Comparison of ENCODE assay signal across 10 mouse cellular contexts in genomic region chr7:121840810-121841209, GRCm38 (mm10). TPM values are rescaled to one million over a fixed set of nuclear protein-coding genes. Genes with fewer than 3 reads are reported as not detected.
DNase-seq lines count a peak whose midpoint lies in the region; ATAC-seq and TF ChIP-seq lines count a peak whose summit lies in the region.
"Had no signal": no experiment of that assay in that cellular context is flagged by ENCODE, and none has a peak within 500 bp of the region (broad histone marks: within the 10 kb centered on the region; RNA-seq: fewer than 3 reads in every experiment).

No protein-coding gene starts in this region.

- DNase-seq in urinary bladder, postnatal 14 days (ENCODE audit: low spot score), result peak; percentile 78
- no peak for DNase-seq in urinary bladder, adult 2 months (ENCODE audit: low spot score)
- peak; percentile 75 for DNase-seq in gonadal fat pad, adult 2 months (ENCODE audit: low read depth)
- peak; percentile 50 to 55 for DNase-seq in layer of hippocampus, adult 2 months (ENCODE audit: low spot score in 2 of 2)
- DNase-seq in kidney, postnatal 4 days, result no peak
- DNase-seq in lung, postnatal 4 days, result no peak
- DNase-seq: adrenal gland, postnatal 25 days had no signal

- no peak overlapping the region for H3K4me3 ChIP-seq in layer of hippocampus, adult 2 months
- no peak overlapping the region for H3K4me3 ChIP-seq in intestine, postnatal 0 days (ENCODE audit: low read depth, low read length)

- H3K27me3 ChIP-seq in intestine, postnatal 0 days (replicated peaks; ENCODE audit: control insufficient read depth, insufficient read depth, low read length), result no peaks in the 10 kb centered on the region

- H3K9ac ChIP-seq in intestine, postnatal 0 days (ENCODE audit: low read depth, low read length), result no peak overlapping the region

- 81% methylated on average over 7 of the region's 7 CpGs for WGBS in intestine, postnatal 0 days

- ATAC-seq in intestine, postnatal 0 days, result no peak
- ATAC-seq: hindbrain, embryonic 16.5 days had no signal

- H3K4me2 ChIP-seq in intestine, postnatal 0 days (replicated peaks; ENCODE audit: low read depth), result no peak overlapping the region

- H3K27ac ChIP-seq in layer of hippocampus, adult 2 months, result peak overlapping the region; percentile 61
- no peak overlapping the region for H3K27ac ChIP-seq in intestine, postnatal 0 days (ENCODE audit: low read depth, low read length)

- no peaks in the 10 kb centered on the region for H3K36me3 ChIP-seq in intestine, postnatal 0 days (ENCODE audit: control insufficient read depth, insufficient read depth)

- H3K4me1 ChIP-seq in intestine, postnatal 0 days (replicated peaks; ENCODE audit: control insufficient read depth, insufficient read depth, low read length), result no peaks in the 10 kb centered on the region

- no peak for TF ChIP-seq CTCF in layer of hippocampus, adult 2 months (conservative IDR thresholded peaks at IDR 0.05)
- TF ChIP-seq CTCF in intestine, postnatal 0 days (IDR thresholded peaks at IDR 0.05; ENCODE audit: low read depth), result no peak

- H3K9me3 ChIP-seq in intestine, postnatal 0 days (ENCODE audit: control insufficient read depth), result no peaks in the 10 kb centered on the region

RNA-seq across cellular contexts. Expression of gene Scnn1b, which starts 24.0 kb away (rescaled TPM):
- polyA plus RNA-seq in urinary bladder, adult 2 months (2012; rRNA removed), result 15.3 and 16.5 TPM in 2 replicates
- polyA plus RNA-seq in gonadal fat pad, adult 2 months (2012; rRNA removed), result 1.9 and 2.4 TPM in 2 replicates
- not detected for total RNA-seq in layer of hippocampus, adult 2 months (2021)
- 0.27 and 0.52 TPM in 2 replicates for polyA plus RNA-seq in intestine, postnatal 0 days (2015; fragmentation: Nextera tagmentation; extraction: Ambion mirVana)
- total RNA-seq: adrenal gland, postnatal 25 days; MEL had no signal

Comparison
In these comparisons a context has a peak if more than half of its experiments do, and no peak if none do; other contexts are left out.
1. DNase-seq: peak in urinary bladder, postnatal 14 days (single experiment), gonadal fat pad, adult 2 months (single experiment) and layer of hippocampus, adult 2 months (2 of 2); none in urinary bladder, adult 2 months (single experiment), kidney, postnatal 4 days (0 of 2) and lung, postnatal 4 days (0 of 2).